Mouse (Mus musculus) neutrophil, adult 5-6 weeks (primary cell): ENCODE results near the gene Kif21a. TPM values are rescaled to one million over a fixed set of nuclear protein-coding genes. Genes with fewer than 3 reads are reported as not detected.

Source experiments
- ATAC-seq: fragments of 151-379, 151-347 bp; 2 replicates; pipeline ENCODE4 v1.8.0; 2017; ENCODE audit warnings: mild to moderate bottlenecking, moderate TSS enrichment; ENCODE audit not compliant: insufficient number of reproducible peaks, poor library complexity, low FRiP score, severe bottlenecking; ENCODE audit errors: extremely low read depth
- total RNA-seq: library from RNA; stranded (forward); fragments of 200-1000 nt; gene quantifications from 2 replicates; pipeline ENCODE4 v1.2.3, GENCODE M21; 2017

Kif21a gene
- total RNA-seq, 1 experiment from 2014 or later: not detected

DNA sequence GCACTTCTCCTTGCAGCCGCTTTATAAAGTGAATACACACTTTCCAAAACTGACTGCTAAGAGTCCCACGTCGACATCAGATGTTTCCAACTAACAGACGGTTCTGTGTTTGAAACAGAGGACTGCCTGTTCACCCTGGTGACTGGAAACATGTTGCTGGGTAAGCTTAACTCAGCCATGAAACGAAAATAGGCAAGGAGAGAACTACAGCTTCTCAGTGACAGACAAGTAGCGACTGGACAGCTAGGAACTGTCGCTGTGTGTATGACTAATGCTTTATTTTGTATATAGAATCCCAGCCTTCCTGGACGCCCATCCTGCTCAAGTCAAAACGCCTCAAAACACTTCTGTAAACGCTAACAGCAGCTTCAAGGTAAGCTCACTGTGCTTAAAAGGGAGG, 21.3 kb downstream of the Kif21a start:
- no peak for ATAC-seq

DNA sequence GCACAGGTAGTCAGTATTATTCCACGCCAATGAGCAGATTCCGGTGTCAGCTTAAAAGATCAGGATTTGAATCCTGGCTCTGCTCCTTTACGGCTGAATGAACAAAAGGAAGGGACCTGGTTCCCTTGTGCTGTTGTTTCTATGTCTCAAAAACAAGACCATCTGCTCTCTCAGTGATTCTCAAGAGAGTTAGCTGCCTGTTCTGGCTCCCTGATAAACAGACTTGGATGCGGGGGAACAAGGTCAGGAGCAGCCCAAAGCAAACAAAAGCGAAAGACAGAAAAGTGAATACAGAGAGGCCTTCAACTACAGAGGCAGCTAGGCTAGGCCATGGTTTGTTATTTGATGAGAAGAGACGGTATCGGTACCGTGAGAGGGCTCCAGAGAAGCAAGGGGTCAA, 27.5 kb downstream of the Kif21a start:
- no peak for ATAC-seq

DNA sequence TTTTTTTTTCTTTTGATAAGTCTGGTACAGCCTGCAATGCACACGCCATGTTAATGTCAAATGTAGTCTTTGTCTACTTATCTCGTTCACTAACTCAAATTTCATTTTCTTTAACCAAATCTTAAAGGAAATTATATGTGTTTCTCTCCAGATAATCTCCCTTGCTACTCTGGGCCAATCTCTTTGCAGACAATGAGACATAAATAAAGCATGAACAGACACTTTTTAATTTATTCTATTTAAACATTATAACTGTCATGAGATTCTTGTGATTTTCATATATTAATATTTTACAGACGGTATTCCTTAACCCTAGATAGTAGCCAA, 30.9 kb downstream of the Kif21a start:
- ATAC-seq: no peak

DNA sequence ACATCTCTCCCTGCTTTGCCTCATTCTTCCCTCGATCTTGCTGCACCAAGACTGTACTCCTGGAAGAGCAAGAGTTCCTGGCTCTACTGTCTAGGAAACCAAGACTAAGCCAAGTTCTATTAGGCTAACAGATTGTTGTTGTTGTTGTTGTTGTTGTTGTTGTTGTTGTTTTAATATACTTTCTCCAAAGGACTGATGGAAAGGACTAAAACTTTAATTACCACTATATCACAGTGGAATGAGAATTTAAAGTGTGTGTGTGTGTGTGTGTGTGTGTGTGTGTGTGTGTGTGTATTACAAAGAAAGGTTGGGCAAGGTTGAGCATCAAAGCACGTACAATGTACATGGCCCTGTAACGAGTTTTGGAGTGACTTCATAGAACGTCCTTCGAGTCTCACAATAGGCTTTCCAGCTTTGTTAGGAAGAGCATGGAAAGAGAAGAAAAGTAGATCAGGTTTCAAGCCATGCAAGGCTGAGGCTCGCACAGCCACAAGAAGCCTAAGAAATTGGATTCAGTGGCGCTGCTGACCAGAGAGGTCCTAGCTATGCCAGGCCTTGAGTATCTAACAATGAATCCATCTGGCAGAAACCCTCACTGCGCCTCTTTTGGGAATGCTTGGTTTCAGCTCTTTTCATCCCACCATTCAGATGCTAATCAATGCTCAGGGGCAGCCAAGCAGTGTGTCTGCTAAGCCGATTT, 31.4 kb downstream of the Kif21a start:
- ATAC-seq: no peak

DNA sequence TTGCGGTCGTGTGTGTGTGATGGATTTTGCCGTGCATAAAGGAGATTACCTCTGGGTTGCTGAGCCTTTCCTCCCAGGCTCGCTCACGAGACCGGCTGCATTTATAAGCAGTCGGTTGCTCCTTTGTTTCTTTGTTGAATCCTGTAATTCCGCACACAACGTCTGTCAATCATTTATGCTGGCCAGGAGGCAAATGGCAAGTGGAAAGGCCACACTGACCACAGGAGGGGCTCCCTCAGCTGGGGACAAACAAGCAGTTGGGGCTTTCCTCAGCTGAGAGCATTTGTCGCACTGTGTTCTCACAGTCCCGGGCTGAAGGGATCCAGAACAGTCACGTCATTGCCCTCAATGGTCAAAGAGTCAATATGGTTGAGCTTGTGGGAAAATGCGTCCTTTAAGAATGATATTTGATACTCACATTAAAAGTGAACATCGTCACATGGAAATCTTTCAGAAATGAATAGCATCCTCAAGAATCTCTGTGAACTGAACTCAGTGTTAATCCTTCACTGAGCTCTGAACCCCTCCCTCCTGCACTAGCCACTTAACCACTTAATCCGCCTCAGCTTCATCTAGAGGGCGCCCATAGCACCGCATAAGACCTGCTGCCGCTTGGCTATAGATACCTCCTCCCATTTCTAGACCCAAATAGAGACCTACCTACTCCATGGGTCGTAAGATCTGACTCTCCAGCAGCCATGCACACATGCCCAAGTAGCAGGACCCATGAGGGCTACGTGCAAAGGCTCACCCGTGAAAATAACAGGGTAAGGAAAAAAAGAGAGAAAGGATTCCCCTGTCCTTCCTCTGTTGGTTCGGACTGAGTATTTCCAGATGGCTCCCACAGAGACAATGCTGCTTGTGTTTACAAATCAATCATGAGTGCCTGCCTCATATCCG, 32.2 kb downstream of the Kif21a start:
- no peak for ATAC-seq

DNA sequence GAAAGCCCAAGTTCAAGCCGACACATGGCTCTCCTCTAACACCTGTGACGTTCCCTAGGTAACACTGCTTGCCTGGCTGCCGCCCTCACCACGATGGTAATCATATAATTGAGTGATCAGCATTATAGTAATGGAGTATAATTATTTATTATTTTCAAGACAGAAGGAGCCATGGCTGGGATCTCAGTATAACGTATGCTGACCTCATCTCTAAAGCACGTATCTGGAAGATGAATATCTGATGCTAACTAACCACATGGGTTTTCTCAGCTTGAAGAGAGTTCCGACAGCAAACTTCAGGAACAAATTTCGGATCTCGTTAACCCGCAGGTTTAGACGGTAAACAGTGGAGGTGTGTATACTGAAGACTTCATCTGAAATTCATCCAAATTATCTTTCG, 33.4 kb downstream of the Kif21a start:
- ATAC-seq: no peak

DNA sequence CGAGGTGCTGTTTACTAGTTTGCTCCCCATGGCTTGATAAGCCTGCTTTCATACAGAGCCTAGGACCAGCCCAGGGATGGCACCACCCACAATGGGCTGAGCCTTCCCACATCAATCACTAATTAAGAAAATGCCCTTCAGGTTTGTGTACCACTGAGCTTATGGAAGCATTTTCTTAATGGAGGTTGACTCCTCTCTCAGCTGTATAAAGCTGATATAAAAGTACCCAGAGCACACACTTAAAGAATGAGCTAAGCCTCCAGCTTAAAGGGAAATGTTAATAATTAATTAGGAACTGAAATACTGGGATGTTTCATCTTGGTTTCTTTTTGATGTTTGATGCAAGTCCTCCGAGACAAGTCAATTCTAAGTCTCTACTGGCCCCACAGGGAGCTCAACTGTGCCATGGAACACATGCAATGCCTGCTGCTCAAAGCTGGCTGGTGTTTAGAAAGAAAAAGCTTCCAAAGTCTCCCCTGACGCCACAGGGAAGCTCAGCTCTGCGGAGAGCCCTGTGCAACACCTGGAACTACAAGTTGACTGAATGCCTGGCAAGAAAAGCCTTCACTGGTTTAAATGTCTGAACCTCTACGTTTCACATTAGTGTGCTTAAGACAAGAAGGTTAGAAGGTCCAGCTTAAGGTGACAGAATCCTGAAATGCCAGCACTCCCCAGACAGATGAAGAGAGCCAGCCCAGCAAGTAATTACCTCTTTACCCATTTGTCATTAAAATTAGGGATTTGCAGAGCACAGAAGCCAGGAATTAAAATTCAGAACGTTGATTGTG, 36.8 kb downstream of the Kif21a start:
- ATAC-seq: no peak

DNA sequence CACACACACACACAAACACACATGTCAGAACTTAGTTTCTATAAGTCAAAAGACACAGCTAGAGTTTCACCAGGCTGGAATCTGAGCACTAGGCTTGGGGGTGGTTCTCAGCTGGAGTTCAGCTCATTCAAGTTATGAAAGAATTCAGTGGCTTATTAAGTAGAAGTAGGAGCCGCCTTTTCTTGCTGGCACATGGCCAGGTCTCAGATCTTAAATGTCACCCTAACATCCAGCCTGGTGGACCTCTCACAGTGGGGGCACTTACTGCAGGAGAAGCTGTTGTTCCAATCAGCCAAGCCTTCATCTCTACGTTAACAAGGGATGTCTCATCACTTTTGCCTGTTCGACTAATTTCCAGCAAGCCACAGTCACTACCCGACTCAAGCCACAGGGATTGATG, 39.5 kb downstream of the Kif21a start:
- ATAC-seq: no peak

DNA sequence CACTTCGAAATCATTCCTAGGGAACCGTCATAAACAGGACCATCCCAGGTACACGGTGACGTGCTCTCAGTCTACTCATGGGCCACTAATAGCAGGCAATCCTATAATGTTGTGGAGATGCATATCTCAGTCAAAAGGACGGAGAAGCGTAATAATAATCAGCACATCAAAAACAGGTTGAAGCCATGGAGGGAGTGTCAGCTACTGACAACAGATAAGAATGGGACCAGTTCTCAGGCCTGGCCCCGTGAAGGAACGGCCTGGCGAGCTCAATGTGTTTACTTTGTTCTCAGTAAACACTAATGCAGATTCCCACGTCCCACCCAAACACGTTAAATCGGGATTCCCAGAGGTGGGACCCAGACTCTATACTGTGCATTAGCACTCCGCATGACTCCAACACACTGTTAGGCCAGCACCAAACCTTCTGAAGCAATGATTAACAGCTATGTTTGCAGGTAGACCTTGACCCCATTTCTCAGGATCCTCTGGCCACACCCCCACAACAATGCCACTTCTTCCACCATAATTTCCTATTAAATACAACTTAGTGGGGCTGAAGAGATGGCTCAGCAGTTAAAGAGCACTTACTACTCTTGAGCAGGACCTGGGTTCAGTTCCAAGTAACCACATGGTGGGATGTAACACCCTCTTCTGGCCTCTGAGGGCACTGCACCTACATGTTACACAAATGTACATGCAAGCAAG, 42.5 kb downstream of the Kif21a start:
- no peak for ATAC-seq

DNA sequence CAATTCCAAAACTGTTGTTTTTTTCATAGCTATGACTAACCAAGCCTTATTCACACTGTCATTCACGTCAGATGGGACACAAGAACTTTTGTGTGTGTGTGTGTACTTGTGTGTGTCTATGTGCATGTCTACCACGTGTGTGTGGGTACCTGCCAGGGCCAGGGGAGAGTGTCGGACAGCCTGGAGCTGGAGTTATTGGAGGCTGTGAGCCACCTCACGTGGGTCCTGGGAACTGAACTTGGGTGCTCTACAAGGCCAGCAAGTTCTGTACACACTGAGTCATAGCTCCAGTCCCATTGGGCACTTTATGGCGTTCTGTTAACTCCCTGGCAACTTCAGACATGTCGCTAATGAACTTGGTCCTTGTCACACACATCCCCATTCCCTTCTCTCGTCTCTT, 45.0 kb downstream of the Kif21a start:
- ATAC-seq: no peak

DNA sequence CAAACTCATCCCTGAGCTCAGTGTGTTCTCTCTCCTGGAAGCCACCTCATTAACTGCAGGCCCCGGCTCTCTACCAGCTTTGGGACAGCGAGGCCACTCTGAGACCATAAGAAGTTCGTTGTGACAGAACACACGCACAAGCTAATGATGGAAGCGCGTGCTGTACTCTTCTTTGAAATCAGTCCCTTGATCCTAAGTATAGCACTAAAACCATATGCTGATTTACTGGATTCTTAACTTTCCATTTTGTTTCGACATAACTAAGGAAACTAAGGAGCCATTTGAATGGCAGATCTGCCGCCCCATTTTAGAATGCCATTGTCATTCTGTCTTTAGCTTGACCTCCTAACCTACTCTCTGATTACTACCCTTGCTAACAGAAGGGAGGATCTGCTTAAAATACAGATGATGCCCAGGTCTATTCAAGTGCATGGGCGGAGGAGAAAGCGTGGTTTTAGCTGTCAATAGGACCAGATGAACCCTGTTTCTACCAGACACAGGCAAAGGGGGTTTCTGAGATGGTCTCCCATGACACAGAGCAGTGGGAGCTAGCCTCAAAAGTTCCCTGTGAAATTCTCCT, 48.6 kb downstream of the Kif21a start:
- no peak for ATAC-seq

DNA sequence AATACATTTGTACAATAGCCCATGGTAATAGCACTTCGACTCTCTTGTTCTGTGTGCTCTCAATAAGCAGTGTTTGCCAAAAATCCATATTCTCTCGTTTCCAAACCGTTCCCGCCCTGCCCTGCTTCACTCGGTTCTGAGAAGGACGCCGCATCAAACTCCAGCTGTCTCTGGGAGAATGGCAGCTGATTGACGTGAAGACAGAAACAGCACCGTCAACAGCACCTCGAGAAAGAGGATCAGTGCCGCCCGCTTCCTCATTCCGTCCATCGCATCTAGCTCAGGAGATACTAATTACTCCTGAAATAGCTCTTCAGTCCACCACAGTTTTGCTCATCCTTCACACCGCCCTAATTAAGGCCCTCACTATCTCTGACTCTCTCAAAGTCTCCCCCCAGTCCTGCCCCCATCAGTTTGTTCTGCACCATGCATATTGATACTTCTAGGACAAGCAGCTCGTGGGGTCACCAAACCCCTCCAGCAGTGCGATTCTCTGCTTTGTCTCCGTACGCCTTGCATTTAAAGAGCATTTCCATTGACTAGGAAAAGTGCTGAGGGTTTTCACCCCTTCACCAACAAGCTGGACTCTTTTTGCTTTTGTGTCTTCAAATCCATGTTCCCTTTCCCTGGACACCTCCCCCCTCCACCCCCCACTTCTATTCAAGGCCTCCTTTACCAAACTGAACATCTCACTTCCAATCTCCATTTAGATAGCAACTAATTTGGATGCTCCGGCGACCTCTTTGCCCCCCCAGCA, 49.3 kb downstream of the Kif21a start:
- no peak for ATAC-seq

DNA sequence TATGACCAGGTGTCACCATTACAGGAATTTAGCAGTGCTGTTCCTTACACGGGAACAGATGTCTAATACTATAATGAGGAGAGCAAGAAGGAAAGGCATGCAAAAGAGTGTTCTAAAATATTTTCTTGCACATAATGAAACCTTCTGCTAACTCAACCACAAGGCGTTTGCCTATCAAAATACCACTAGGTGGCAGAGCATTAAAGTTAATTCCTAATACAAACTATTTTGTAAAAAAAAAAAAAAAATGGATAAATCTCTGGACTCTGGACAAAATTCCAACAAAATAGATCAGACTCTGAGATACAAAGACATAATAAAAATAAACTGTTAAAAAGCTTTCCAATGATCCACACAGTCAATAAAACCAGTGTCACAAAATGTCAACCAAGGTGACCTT, 56.9 kb downstream of the Kif21a start:
- ATAC-seq: no peak

DNA sequence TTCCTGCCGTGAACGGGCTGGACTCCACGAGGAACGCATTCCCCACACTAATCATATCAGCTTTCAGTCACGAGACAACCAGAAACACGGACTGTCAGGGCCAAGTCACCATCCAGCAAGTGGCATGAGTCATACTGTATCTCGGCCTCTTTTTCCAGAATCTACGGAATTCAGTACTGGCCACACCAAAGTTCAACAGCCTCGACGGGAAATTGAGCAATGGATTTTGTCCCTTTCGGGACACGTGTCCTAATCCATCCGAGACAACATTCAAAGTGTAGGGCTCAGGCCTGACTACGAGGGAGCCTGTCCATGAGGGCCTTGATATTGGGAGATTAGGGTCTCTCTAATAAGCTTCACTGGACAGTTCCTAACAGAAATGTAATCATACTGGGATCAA, 57.4 kb downstream of the Kif21a start:
- ATAC-seq: no peak

DNA sequence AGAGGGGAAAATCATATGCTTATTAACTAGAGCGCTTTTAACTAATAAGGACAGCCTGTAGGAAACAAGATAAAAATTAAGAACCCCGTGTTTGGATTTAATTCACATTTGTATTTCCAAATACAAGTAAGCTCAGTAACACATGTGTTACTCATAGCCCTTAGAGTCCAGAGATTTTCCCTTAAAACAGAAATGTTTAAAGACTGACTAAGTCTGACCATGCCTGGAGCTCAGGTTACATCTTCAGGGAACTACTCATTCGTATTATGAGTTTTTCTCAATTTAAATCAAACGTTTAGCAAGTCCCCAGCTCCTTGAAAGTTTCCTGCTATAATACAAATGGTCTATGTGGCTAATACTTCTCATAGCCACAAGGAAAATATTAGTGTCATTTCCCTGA, 57.9 kb downstream of the Kif21a start:
- ATAC-seq: no peak

DNA sequence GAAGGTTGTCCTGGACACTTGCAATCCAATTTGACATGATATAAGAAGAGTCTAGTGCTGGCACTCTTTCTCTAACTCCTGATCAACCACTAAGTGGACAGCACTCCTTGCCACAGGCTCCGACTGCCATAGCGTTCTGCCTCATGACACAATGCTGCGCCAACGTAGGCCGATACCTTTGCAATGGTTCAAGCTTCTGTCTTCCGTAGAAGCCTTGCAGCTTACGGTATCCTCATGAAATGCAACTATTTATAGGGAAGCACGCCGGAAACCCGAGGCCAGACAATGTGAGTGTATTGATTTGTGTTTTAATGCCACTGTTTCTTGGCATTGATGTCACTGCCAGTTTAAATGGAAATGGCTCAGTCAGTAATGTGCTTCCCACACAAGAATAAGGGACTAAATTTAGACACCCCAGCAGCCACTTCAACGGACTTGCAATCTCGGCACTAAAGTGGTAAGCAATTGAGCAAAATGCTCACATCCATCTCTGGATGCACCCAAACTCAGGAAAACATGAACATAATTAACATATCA, 62.0 kb downstream of the Kif21a start:
- ATAC-seq: no peak

DNA sequence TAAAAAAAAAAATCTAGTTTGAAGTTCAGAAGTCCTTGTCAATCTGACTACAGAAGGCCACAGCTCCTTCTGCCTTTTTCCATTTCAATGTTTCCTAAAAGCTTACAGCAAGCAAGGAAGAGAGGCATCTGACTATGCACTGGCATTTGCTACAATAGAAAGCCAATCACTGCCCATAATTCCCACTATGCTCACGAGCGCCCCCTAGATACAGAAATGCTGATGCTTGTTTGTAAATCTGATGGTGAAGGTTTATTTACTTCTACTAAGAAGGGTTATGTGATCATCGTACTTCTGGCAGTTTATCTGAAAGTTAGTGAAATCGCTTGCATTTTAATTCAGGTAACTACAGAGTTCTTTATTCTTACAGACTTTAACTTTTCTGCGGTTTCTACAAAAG, 73.8 kb downstream of the Kif21a start:
- ATAC-seq: no peak
